Mouse (Mus musculus): ENCODE data around the gene Coro1b. TPM values are rescaled to one million over a fixed set of nuclear protein-coding genes. Genes with fewer than 3 reads are reported as not detected.

The Coro1b gene
- total and polyA plus RNA-seq, 2 experiments = 66.1 to 109 TPM

DNA sequence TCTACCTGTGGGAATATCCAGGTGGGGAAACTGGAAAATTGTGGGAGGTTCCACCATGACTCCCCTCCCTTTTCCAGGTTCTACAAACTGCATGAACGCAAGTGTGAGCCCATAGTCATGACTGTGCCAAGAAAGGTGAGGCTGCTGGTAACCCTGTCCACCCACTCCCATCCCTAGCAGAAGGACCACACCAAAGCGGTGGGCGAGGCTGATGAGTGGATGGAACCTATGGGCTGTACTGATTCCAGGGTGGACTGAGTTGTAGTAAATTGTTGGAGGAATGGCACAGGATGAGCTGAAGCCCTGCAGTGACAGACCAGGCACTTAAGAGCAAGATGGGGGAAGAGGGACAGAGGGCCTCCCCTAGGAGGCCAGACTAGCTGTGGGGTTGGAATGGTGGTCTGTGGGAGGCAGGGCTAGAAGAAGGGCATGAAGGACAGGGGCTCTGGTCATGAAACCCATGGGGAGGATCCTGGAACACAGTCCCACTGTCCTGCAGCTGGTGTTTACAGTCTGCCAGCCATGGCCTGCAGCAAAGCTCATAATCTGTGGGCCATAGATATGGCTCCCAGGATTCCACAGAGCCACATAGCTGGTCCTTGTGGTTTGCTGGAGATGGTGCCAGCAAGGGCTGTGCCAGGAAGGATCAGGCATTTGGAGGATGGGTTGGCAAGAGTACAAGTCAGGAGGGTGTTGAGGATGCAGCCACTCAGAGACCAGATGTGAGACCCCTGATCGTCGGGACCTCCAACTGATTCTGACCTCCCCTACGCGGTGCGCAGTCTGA, 4.2 kb downstream of the Coro1b start:
- Histone ChIP-seq H3K4me3 (ENCODE audit: insufficient read depth, low read depth, low read length) (no peak overlapping the region), H3K4me1 (ENCODE audit: control insufficient read depth, insufficient read depth, low read length) (peaks cover 14% of the 10 kb centered on the region), H3K36me3 (ENCODE audit: control insufficient read depth, insufficient read depth, low read length) (0 out of 2 replicates have a peak, but pooled peaks cover 2% of the 10 kb centered on the region), H3K27ac (replicated peaks; ENCODE audit: insufficient read depth, low read depth, low read length) (no peak overlapping the region), H3K79me2 (ENCODE audit: control insufficient read depth, insufficient read depth, low read length) (peaks cover 15% of the 10 kb centered on the region; the same call in 1 of the 2 replicates), H3K9ac (ENCODE audit: low read depth, low read length) (no peak overlapping the region), H3K27me3 (ENCODE audit: control insufficient read depth, insufficient read depth, low read length) (no peaks in the 10 kb centered on the region)
- WGBS = 87% methylated on average over 8 of the region's 8 CpGs
- no peak for TF ChIP-seq CTCF (IDR thresholded peaks at IDR 0.05; ENCODE audit: low read depth, low read length)
- TF ChIP-seq POLR2A (IDR thresholded peaks at IDR 0.05; ENCODE audit: extremely low read depth, insufficient read depth, low read length) = no peak
- DNase-seq (ENCODE audit: extremely low read depth, low read depth, low spot score) = no peak

- no peak within 1 kb of the TSS for H3K9ac ChIP-seq (ENCODE audit: low read depth, low read length)
- TF ChIP-seq CTCF (IDR thresholded peaks at IDR 0.05; ENCODE audit: low read depth, low read length) = no peak
- no peak for TF ChIP-seq POLR2A (IDR thresholded peaks at IDR 0.05; ENCODE audit: extremely low read depth, insufficient read depth, low read length)
- DNase-seq (ENCODE audit: extremely low read depth, low read depth, low spot score) = no peak
- H3K4me3 ChIP-seq (ENCODE audit: insufficient read depth, low read depth, low read length) = no peak within 1 kb of the TSS
- H3K36me3 ChIP-seq (ENCODE audit: control insufficient read depth, insufficient read depth, low read length) = peaks cover 4% of the 10 kb centered on the region; the same call in 1 of the 2 replicates
- H3K27me3 ChIP-seq (ENCODE audit: control insufficient read depth, insufficient read depth, low read length) = no peaks in the 10 kb centered on the region
- 67% methylated on average over 11 of the region's 11 CpGs for WGBS
- peaks cover 15% of the 10 kb centered on the region; the same call in 1 of the 2 replicates for H3K79me2 ChIP-seq (ENCODE audit: control insufficient read depth, insufficient read depth, low read length)
- no peak within 1 kb of the TSS for H3K27ac ChIP-seq (replicated peaks; ENCODE audit: insufficient read depth, low read depth, low read length)
- H3K4me1 ChIP-seq (ENCODE audit: control insufficient read depth, insufficient read depth, low read length) = peaks cover 14% of the 10 kb centered on the region
These were observed 4.8 kb downstream of the Coro1b start, which contains the start of gene Ptprcap for GRCm38 (mm10) chr19:4153232-4153654. Ptprcap (plus strand) TSS chr19:4153604.

DNA sequence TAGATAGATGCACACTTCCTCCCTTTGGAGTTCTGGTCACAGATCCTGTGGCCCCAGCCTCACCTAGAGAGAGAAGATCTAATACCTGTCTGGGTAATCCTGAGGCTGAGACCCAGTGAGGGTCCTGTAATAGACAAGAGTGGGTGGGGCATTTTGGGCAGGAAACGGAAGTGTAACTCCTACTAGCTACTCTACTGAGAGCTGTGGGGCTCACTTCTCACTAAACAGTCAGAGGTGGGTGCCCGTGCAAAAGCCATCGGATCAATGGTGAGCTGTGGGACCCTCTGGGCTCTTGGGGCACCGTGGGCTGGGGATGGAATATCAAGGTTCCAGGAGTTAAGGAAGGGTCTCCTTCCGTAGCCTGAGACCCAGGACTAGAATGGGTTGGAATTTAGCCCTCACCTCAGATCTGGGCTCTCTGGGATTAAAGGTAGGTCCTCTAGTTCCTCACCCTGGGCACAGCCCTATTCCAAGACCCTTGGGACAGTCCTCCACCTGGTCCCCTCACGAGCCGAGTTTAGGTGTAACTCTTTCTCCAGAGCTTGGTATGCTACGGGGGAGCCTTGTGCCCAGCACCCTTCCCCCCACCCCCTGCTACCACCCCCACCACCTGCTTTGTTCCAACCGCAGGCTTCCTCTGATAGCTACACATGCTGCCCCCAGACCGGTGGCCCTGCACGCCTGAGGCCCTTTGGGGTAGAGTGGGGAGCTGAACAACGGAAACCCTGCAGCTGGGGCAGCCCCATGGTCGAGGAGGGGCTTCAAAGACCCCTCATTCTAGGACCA, 6.2 kb downstream of the Coro1b start:
- Histone ChIP-seq H3K36me3 (ENCODE audit: control insufficient read depth, insufficient read depth, low read length) (peaks cover 7% of the 10 kb centered on the region; the same call in 1 of the 2 replicates), H3K4me1 (ENCODE audit: control insufficient read depth, insufficient read depth, low read length) (peaks cover 8% of the 10 kb centered on the region), H3K9ac (ENCODE audit: low read depth, low read length) (0 out of 2 replicates have a peak overlapping the region, but pooled peaks have one; percentile 7), H3K27ac (replicated peaks; ENCODE audit: insufficient read depth, low read depth, low read length) (no peak overlapping the region), H3K27me3 (ENCODE audit: control insufficient read depth, insufficient read depth, low read length) (no peaks in the 10 kb centered on the region), H3K79me2 (ENCODE audit: control insufficient read depth, insufficient read depth, low read length) (peaks cover 5% of the 10 kb centered on the region; the same call in 1 of the 2 replicates), H3K4me3 (ENCODE audit: insufficient read depth, low read depth, low read length) (no peak overlapping the region; the same call in 1 of the 2 replicates)
- WGBS = 78% methylated on average over 13 of the region's 13 CpGs
- no peak for DNase-seq (ENCODE audit: extremely low read depth, low read depth, low spot score)
- TF ChIP-seq POLR2A (IDR thresholded peaks at IDR 0.05; ENCODE audit: extremely low read depth, insufficient read depth, low read length) (no peak), CTCF (IDR thresholded peaks at IDR 0.05; ENCODE audit: low read depth, low read length) (no peak)

DNA sequence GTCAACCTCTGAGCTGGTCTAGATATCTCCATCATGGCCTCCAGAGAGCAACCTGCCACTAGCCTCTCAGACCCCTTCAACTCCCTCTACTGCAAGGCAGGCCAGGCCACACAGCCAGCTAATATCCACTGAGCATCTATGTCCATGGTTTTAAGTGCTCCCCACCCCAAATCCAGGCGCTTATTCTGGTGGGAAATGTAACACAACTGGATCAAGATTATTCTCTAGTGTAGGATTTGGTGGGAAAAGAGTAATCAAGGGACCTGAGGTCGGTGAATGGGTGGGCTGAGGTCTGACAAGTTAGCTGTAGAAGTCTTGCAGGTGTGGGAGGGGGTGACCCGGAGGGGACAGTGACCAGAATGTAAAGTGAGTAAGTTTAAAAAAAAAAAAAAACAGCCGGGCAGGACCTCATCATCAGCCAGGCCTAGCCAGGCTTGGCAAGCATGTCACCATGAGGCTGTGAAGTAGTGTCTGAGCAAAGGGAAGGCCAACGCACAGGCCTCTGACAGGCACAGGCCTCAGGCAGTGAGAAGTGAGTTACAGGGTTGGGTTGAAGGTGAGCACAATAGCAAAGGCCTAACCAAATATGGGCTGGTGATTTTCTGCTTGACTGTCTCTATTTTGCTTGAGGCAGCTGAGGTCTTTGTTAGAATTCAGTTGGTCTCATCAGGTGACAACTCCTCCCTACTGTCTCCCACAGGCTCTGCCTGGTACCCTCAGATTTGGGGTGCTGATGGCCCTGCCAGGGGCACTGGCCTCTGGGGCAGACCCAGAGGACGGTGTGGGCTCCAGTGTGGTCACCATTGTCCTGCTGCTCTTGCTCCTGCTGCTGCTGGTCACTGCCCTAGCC, 7.0 kb downstream of the Coro1b start:
- Histone ChIP-seq H3K4me3 (ENCODE audit: insufficient read depth, low read depth, low read length) (no peak overlapping the region), H3K9ac (ENCODE audit: low read depth, low read length) (no peak overlapping the region), H3K36me3 (ENCODE audit: control insufficient read depth, insufficient read depth, low read length) (peaks cover 7% of the 10 kb centered on the region; the same call in 1 of the 2 replicates), H3K79me2 (ENCODE audit: control insufficient read depth, insufficient read depth, low read length) (no peaks in the 10 kb centered on the region), H3K27ac (replicated peaks; ENCODE audit: insufficient read depth, low read depth, low read length) (no peak overlapping the region), H3K4me1 (ENCODE audit: control insufficient read depth, insufficient read depth, low read length) (peaks cover under 1% of the 10 kb centered on the region; the same call in 1 of the 2 replicates), H3K27me3 (ENCODE audit: control insufficient read depth, insufficient read depth, low read length) (no peaks in the 10 kb centered on the region)
- TF ChIP-seq CTCF (IDR thresholded peaks at IDR 0.05; ENCODE audit: low read depth, low read length) = no peak
- no peak for TF ChIP-seq POLR2A (IDR thresholded peaks at IDR 0.05; ENCODE audit: extremely low read depth, insufficient read depth, low read length)
- DNase-seq (ENCODE audit: extremely low read depth, low read depth, low spot score) = no peak
- WGBS = 74% methylated on average over 6 of the region's 6 CpGs

DNA sequence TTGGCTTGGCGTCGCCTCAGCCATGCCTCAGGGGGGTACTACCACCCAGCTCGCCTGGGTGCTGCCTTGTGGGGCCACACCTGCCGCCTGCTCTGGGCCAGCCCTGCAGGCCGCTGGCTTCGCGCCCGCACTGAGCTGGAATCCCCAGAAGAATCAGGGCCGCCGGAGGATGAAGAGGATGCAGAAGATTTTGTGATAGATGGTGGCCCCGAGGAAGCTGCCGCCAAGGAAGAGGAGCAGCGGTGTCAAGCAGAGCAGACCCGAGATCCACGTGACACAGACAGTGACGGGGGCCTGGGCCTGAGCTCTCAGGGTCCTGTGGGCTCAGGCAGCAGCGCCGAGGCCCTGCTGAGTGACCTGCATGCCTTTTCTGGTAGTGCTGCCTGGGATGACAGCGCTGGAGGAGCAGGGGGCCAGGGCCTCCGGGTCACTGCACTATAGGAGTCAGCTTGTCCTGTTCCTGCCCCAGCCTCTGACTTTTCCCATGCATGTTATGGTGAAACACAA, 7.7 kb downstream of the Coro1b start:
- TF ChIP-seq CTCF (IDR thresholded peaks at IDR 0.05; ENCODE audit: low read depth, low read length) (no peak), POLR2A (IDR thresholded peaks at IDR 0.05; ENCODE audit: extremely low read depth, insufficient read depth, low read length) (no peak)
- WGBS = 78% methylated on average over 20 of the region's 20 CpGs
- peaks cover 9% of the 10 kb centered on the region; the same call in 1 of the 2 replicates for H3K36me3 ChIP-seq (ENCODE audit: control insufficient read depth, insufficient read depth, low read length)
- H3K27me3 ChIP-seq (ENCODE audit: control insufficient read depth, insufficient read depth, low read length) = no peaks in the 10 kb centered on the region
- no peak overlapping the region for H3K9ac ChIP-seq (ENCODE audit: low read depth, low read length)
- no peak for DNase-seq (ENCODE audit: extremely low read depth, low read depth, low spot score)
- H3K4me3 ChIP-seq (ENCODE audit: insufficient read depth, low read depth, low read length) = no peak overlapping the region
- no peaks in the 10 kb centered on the region for H3K79me2 ChIP-seq (ENCODE audit: control insufficient read depth, insufficient read depth, low read length)
- no peaks in the 10 kb centered on the region for H3K4me1 ChIP-seq (ENCODE audit: control insufficient read depth, insufficient read depth, low read length)
- H3K27ac ChIP-seq (replicated peaks; ENCODE audit: insufficient read depth, low read depth, low read length) = no peak overlapping the region
